8 mouse cellular contexts compared by ENCODE assay signal in the genomic region with DNA sequence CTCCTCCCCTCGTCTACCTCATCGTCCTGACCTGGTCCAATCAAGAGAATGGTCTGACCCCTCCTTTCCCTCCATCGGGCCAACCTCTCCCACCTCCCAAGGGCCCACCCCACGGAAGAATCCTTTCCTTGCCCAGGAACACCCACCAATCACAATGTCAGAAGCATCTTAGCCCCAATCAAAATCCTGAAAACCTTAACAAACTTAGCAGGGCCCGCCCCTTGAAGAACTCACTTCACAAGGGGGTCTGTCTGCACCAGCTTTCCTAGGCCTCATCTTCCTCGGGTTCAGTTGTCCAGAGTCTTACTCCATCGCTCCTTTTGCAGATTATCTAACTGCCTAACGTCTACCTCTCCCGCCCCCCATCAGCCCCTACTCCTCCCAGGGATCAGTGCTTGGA. TPM values are rescaled to one million over a fixed set of nuclear protein-coding genes. Genes with fewer than 3 reads are reported as not detected.
A peak's percentile ranks its signal among the peaks of the same experiment; 100 is the strongest.
DNase-seq lines count a peak whose midpoint lies in the region; ATAC-seq and TF ChIP-seq lines count a peak whose summit lies in the region.

No protein-coding gene starts in this region.

- TF ChIP-seq RAD21 in CH12.LX (IDR thresholded peaks at IDR 0.05; ENCODE audit: low read depth, low read length): no peak

- no peak for DNase-seq in CH12.LX (ENCODE audit: extremely low read depth)
- no peak for DNase-seq in forebrain, embryonic 11.5 days (ENCODE audit: low spot score)
- no peak for DNase-seq in adrenal gland, adult 18-20 months (ENCODE audit: low spot score in 2 of 2)
- no peak for DNase-seq in gastrocnemius, adult 8-10 months (ENCODE audit: low spot score in 2 of 2)
- no peak for DNase-seq in layer of hippocampus, postnatal 10 days (ENCODE audit: low spot score in 2 of 2)

- dilution Hi-C loops in CH12.LX (cut with MboI; ENCODE audit: extremely low pct_ligation_motif_present, extremely low pct_unique_long_range_greater_than_20kb, low sequenced_read_pairs): no loop called here

- peak overlapping the region; percentile 93 for H3K4me3 ChIP-seq in erythroblast, embryonic 14.5 days (replicated peaks)
- no peak overlapping the region for H3K4me3 ChIP-seq in CH12.LX (replicated peaks in 1 of 3; ENCODE audit: low read depth in 2 of 3, low read length in 2 of 3, poor library complexity in 1 of 3)
- H3K4me3 ChIP-seq in forebrain, embryonic 11.5 days (ENCODE audit: low read depth, low read length): peak overlapping the region; percentile 72
- H3K4me3 ChIP-seq in liver, embryonic 12.5 days: peak overlapping the region; percentile 79

- H3K9ac ChIP-seq in CH12.LX (ENCODE audit: insufficient read depth, low read depth): 0 out of 2 replicates have a peak overlapping the region, but pooled peaks have one; percentile 95
- peak overlapping the region; percentile 76 for H3K9ac ChIP-seq in forebrain, embryonic 11.5 days (ENCODE audit: low read length)
- H3K9ac ChIP-seq in liver, embryonic 12.5 days: peak overlapping the region; percentile 87; the same call in 1 of the 2 replicates

- H3K9me3 ChIP-seq in erythroblast, embryonic 14.5 days (ENCODE audit: control insufficient read depth, low read length): no peaks in the 10 kb centered on the region
- no peaks in the 10 kb centered on the region for H3K9me3 ChIP-seq in CH12.LX (replicated peaks; ENCODE audit: low read length)
- H3K9me3 ChIP-seq in forebrain, embryonic 11.5 days (ENCODE audit: control insufficient read depth, low read length): no peaks in the 10 kb centered on the region
- no peaks in the 10 kb centered on the region for H3K9me3 ChIP-seq in liver, embryonic 12.5 days (replicated peaks)

- ATAC-seq in erythroblast, adult 5-6 weeks (replicated peaks; ENCODE audit: low FRiP score, poor library complexity, severe bottlenecking): no peak
- no peak for ATAC-seq in forebrain, embryonic 11.5 days (replicated peaks; ENCODE audit: low FRiP score)
- no peak for ATAC-seq in liver, embryonic 12.5 days

- peak overlapping the region; percentile 39; the same call in 1 of the 2 replicates for H3K4me2 ChIP-seq in CH12.LX (ENCODE audit: insufficient read depth, low read depth, poor library complexity, severe bottlenecking)
- H3K4me2 ChIP-seq in forebrain, embryonic 11.5 days (ENCODE audit: low read depth, low read length, severe bottlenecking): peak overlapping the region; percentile 79
- peak overlapping the region; percentile 88 for H3K4me2 ChIP-seq in liver, embryonic 12.5 days

- no peak for TF ChIP-seq CTCF in CH12.LX (conservative IDR thresholded peaks at IDR 0.05 in 1 of 2, IDR thresholded peaks at IDR 0.05 in 1 of 2; ENCODE audit: low read depth in 2 of 2, low read length in 2 of 2)

- 14% methylated on average over 9 of the region's 9 CpGs for WGBS in forebrain, embryonic 11.5 days
- 57% methylated on average over 9 of the region's 9 CpGs for WGBS in liver, embryonic 12.5 days (ENCODE audit: insufficient replicate concordance)

- no peak for TF ChIP-seq POLR2A in CH12.LX (IDR thresholded peaks at IDR 0.05; ENCODE audit: low read depth, low read length)

- peaks cover 14% of the 10 kb centered on the region for H3K79me2 ChIP-seq in CH12.LX (replicated peaks; ENCODE audit: control insufficient read depth, extremely low read depth, insufficient read depth, poor library complexity, severe bottlenecking)

- no peak overlapping the region for H3K27ac ChIP-seq in CH12.LX (ENCODE audit: insufficient read depth, low read depth)
- no peak overlapping the region for H3K27ac ChIP-seq in forebrain, embryonic 11.5 days (ENCODE audit: low read depth, low read length)
- peak overlapping the region; percentile 92 for H3K27ac ChIP-seq in liver, embryonic 12.5 days

- peaks cover 53% of the 10 kb centered on the region for H3K36me3 ChIP-seq in erythroblast, embryonic 14.5 days (ENCODE audit: control insufficient read depth)
- peaks cover 37 to 49% of the 10 kb centered on the region in 2 experiments for H3K36me3 ChIP-seq in CH12.LX (replicated peaks in 1 of 2; ENCODE audit: control insufficient read depth in 1 of 2, insufficient read depth in 1 of 2, low read length in 1 of 2)
- peaks cover 1% of the 10 kb centered on the region for H3K36me3 ChIP-seq in forebrain, embryonic 11.5 days (ENCODE audit: control insufficient read depth, insufficient read depth, low read length)
- peaks cover 51% of the 10 kb centered on the region for H3K36me3 ChIP-seq in liver, embryonic 12.5 days

- in situ Hi-C loops in CH12.LX (cut with MboI; ENCODE audit: low pct_ligation_motif_present, low pct_unique_long_range_greater_than_20kb, low sequenced_read_pairs): no loop called here

- TF ChIP-seq EP300 in CH12.LX (IDR thresholded peaks at IDR 0.05; ENCODE audit: low read length): no peak

- peaks cover 48% of the 10 kb centered on the region for H3K4me1 ChIP-seq in erythroblast, embryonic 14.5 days (ENCODE audit: control insufficient read depth)
- peaks cover 0 to 21% of the 10 kb centered on the region in 2 experiments; a peak in 2 of 4 replicates for H3K4me1 ChIP-seq in CH12.LX (ENCODE audit: control insufficient read depth in 1 of 2, insufficient read depth in 2 of 2)
- H3K4me1 ChIP-seq in forebrain, embryonic 11.5 days (replicated peaks; ENCODE audit: control insufficient read depth, insufficient read depth, low read length): peaks cover 10% of the 10 kb centered on the region
- peaks cover 32% of the 10 kb centered on the region for H3K4me1 ChIP-seq in liver, embryonic 12.5 days

- no peaks in the 10 kb centered on the region for H3K27me3 ChIP-seq in erythroblast, embryonic 14.5 days (ENCODE audit: control insufficient read depth)
- no peaks in the 10 kb centered on the region for H3K27me3 ChIP-seq in CH12.LX (replicated peaks)
- H3K27me3 ChIP-seq in forebrain, embryonic 11.5 days (ENCODE audit: control insufficient read depth, insufficient read depth, low read length): no peaks in the 10 kb centered on the region
- no peaks in the 10 kb centered on the region for H3K27me3 ChIP-seq in liver, embryonic 12.5 days (replicated peaks)

RNA-seq across cellular contexts. Expression of a gene that starts 5.6 kb away (rescaled TPM):
- polyA plus RNA-seq in erythroblast, embryonic 14.5 days (2012): 17.1 and 21.2 TPM in 2 replicates
- total RNA-seq in erythroblast, adult 5-6 weeks (2015; ENCODE audit: low replicate concordance): 121 and 178 TPM in 2 replicates
- 60.6 and 91.3 TPM in 2 replicates for total RNA-seq in erythroblast, adult 5-6 weeks (2017; ENCODE audit: low replicate concordance)
- total RNA-seq in CH12.LX (2012; rRNA removed) (85.8 and 101 TPM in 2 replicates), CH12.LX (2014; rRNA removed) (207 and 219 TPM in 2 replicates)
- polyA plus RNA-seq in CH12.LX (2012; ENCODE audit: insufficient read length, low read depth): 218 and 233 TPM in 2 replicates
- 39.7 and 47.7 TPM in 2 replicates for polyA plus RNA-seq in forebrain, embryonic 11.5 days (2014; fragmentation: Nextera tagmentation; extraction: Ambion mirVana)
- polyA plus RNA-seq in liver, embryonic 12.5 days (2016; fragmentation: Nextera tagmentation; extraction: Ambion mirVana): 42.6 and 49.2 TPM in 2 replicates
- total RNA-seq in adrenal gland, adult 18-20 months (2021): 100 to 1,000 TPM; 575 to 621 TPM
- 100 to 1,000 TPM; 164 to 196 (median 175) TPM for total RNA-seq in gastrocnemius, adult 8-10 months (2022)
- 100 to 1,000 TPM; 215 to 229 TPM for total RNA-seq in layer of hippocampus, postnatal 10 days (2021)

RNA-seq across cellular contexts. Expression of a gene that starts 9.1 kb away (rescaled TPM):
- polyA plus RNA-seq in erythroblast, embryonic 14.5 days (2012): 0.12 TPM in 1 of 2 replicates, not detected in the other
- not detected in 2 replicates for total RNA-seq in erythroblast, adult 5-6 weeks (2015; ENCODE audit: low replicate concordance)
- total RNA-seq in erythroblast, adult 5-6 weeks (2017; ENCODE audit: low replicate concordance): not detected in 2 replicates
- 5.5 and 14.0 TPM in 2 replicates for total RNA-seq in CH12.LX (2012; rRNA removed)
- total RNA-seq in CH12.LX (2014; rRNA removed): 9.9 and 15.2 TPM in 2 replicates
- polyA plus RNA-seq in CH12.LX (2012; ENCODE audit: insufficient read length, low read depth): 1.6 and 4.2 TPM in 2 replicates
- 3.5 and 3.9 TPM in 2 replicates for polyA plus RNA-seq in forebrain, embryonic 11.5 days (2014; fragmentation: Nextera tagmentation; extraction: Ambion mirVana)
- polyA plus RNA-seq in liver, embryonic 12.5 days (2016; fragmentation: Nextera tagmentation; extraction: Ambion mirVana): 4.4 and 6.2 TPM in 2 replicates
- 100 to 1,000 TPM; 349 to 810 TPM for total RNA-seq in adrenal gland, adult 18-20 months (2021)
- 100 to 1,000 TPM; 730 to 997 (median 888) TPM for total RNA-seq in gastrocnemius, adult 8-10 months (2022)
- 1 to 10 TPM; 5.3 to 5.6 TPM for total RNA-seq in layer of hippocampus, postnatal 10 days (2021)

RNA-seq across cellular contexts. Expression of a gene that starts 23.5 kb away (rescaled TPM):
- 0.14 and 0.46 TPM in 2 replicates for polyA plus RNA-seq in erythroblast, embryonic 14.5 days (2012)
- 21.5 and 34.4 TPM in 2 replicates for total RNA-seq in erythroblast, adult 5-6 weeks (2015; ENCODE audit: low replicate concordance)
- total RNA-seq in erythroblast, adult 5-6 weeks (2017; ENCODE audit: low replicate concordance): 30.3 and 56.9 TPM in 2 replicates
- total RNA-seq in CH12.LX (2012; rRNA removed): 43.1 and 45.1 TPM in 2 replicates
- total RNA-seq in CH12.LX (2014; rRNA removed): 44.5 and 45.0 TPM in 2 replicates
- 42.0 and 47.8 TPM in 2 replicates for polyA plus RNA-seq in CH12.LX (2012; ENCODE audit: insufficient read length, low read depth)
- polyA plus RNA-seq in forebrain, embryonic 11.5 days (2014; fragmentation: Nextera tagmentation; extraction: Ambion mirVana): 14.0 and 15.5 TPM in 2 replicates
- 6.8 and 6.9 TPM in 2 replicates for polyA plus RNA-seq in liver, embryonic 12.5 days (2016; fragmentation: Nextera tagmentation; extraction: Ambion mirVana)
- total RNA-seq in adrenal gland, adult 18-20 months (2021): 10 to 100 TPM; 48.5 to 54.2 TPM
- total RNA-seq in gastrocnemius, adult 8-10 months (2022): 10 to 100 TPM; 22.6 to 31.4 (median 26.4) TPM
- 10 to 100 TPM; 52.7 to 56.3 TPM for total RNA-seq in layer of hippocampus, postnatal 10 days (2021)

RNA-seq across cellular contexts. Expression of a gene that starts 38.7 kb away (rescaled TPM):
- polyA plus RNA-seq in erythroblast, embryonic 14.5 days (2012): 9.4 and 10.9 TPM in 2 replicates
- 9.8 and 22.1 TPM in 2 replicates for total RNA-seq in erythroblast, adult 5-6 weeks (2015; ENCODE audit: low replicate concordance)
- total RNA-seq in erythroblast, adult 5-6 weeks (2017; ENCODE audit: low replicate concordance): 11.0 and 12.6 TPM in 2 replicates
- total RNA-seq in CH12.LX (2012; rRNA removed): 83.6 and 101 TPM in 2 replicates
- 55.0 and 62.9 TPM in 2 replicates for total RNA-seq in CH12.LX (2014; rRNA removed)
- polyA plus RNA-seq in CH12.LX (2012; ENCODE audit: insufficient read length, low read depth): 74.2 and 75.4 TPM in 2 replicates
- polyA plus RNA-seq in forebrain, embryonic 11.5 days (2014; fragmentation: Nextera tagmentation; extraction: Ambion mirVana): 166 and 167 TPM in 2 replicates
- polyA plus RNA-seq in liver, embryonic 12.5 days (2016; fragmentation: Nextera tagmentation; extraction: Ambion mirVana): 73.4 and 79.5 TPM in 2 replicates
- 10 to 100 TPM; 51.1 to 64.1 TPM for total RNA-seq in adrenal gland, adult 18-20 months (2021)
- total RNA-seq in gastrocnemius, adult 8-10 months (2022): 10 to 100 TPM; 55.8 to 67.4 (median 62.3) TPM
- 10 to 100 TPM; 57.5 to 71.1 TPM for total RNA-seq in layer of hippocampus, postnatal 10 days (2021)

RNA-seq across cellular contexts. Expression of a gene that starts 39.1 kb away (rescaled TPM):
- 2.6 and 4.1 TPM in 2 replicates for polyA plus RNA-seq in erythroblast, embryonic 14.5 days (2012)
- 36.4 and 38.6 TPM in 2 replicates for total RNA-seq in erythroblast, adult 5-6 weeks (2015; ENCODE audit: low replicate concordance)
- 6.3 and 11.7 TPM in 2 replicates for total RNA-seq in erythroblast, adult 5-6 weeks (2017; ENCODE audit: low replicate concordance)
- total RNA-seq in CH12.LX (2012; rRNA removed): 89.6 and 109 TPM in 2 replicates
- 54.9 and 57.7 TPM in 2 replicates for total RNA-seq in CH12.LX (2014; rRNA removed)
- 79.9 and 86.3 TPM in 2 replicates for polyA plus RNA-seq in CH12.LX (2012; ENCODE audit: insufficient read length, low read depth)
- polyA plus RNA-seq in forebrain, embryonic 11.5 days (2014; fragmentation: Nextera tagmentation; extraction: Ambion mirVana): 235 and 270 TPM in 2 replicates
- 75.0 and 77.3 TPM in 2 replicates for polyA plus RNA-seq in liver, embryonic 12.5 days (2016; fragmentation: Nextera tagmentation; extraction: Ambion mirVana)
- total RNA-seq in adrenal gland, adult 18-20 months (2021): 10 to 100 TPM; 86.2 to 93.6 TPM
- total RNA-seq in gastrocnemius, adult 8-10 months (2022): 10 to 100 TPM; 26.8 to 38.6 (median 31.1) TPM
- 100 to 1,000 TPM; 157 to 171 TPM for total RNA-seq in layer of hippocampus, postnatal 10 days (2021)

Comparison
In these comparisons a context has a peak if more than half of its experiments do, and no peak if none do; other contexts are left out.
1. H3K4me3 ChIP-seq: peak in erythroblast, embryonic 14.5 days (single experiment), forebrain, embryonic 11.5 days (single experiment) and liver, embryonic 12.5 days (single experiment); none in CH12.LX (0 of 3).
2. RNA of a gene that starts 9.1 kb away (total RNA-seq): 730 to 997 TPM in gastrocnemius, adult 8-10 months and 349 to 810 TPM in adrenal gland, adult 18-20 months; 5.5 to 15.2 TPM in CH12.LX, 5.3 to 5.6 TPM in layer of hippocampus, postnatal 10 days and not detected in erythroblast, adult 5-6 weeks; every median in the first group is over 10 times any median in the second.
3. Peak in every context shown above with its lines, with median percentiles within 50 percentile points of each other: H3K4me2 ChIP-seq and H3K9ac ChIP-seq.